Mouse (Mus musculus): Measurements from ENCODE around the gene Cdc42bpg. TPM values are rescaled to one million over a fixed set of nuclear protein-coding genes. Genes with fewer than 3 reads are reported as not detected.

Gene Cdc42bpg
- polyA plus RNA-seq, 2 experiments: 2.0 to 15.2 TPM

GRCm38 (mm10) chr19:6299003-6299402, 7.3 kb upstream of the Cdc42bpg start:
- ATAC-seq (ENCODE audit: low FRiP score, low read depth) (no peak), DNase-seq (ENCODE audit: low spot score) (no peak)
- no peak for TF ChIP-seq POLR2A (IDR thresholded peaks at IDR 0.05; ENCODE audit: borderline replicate concordance, extremely low read depth, insufficient read depth, insufficient read length)
- H3K27ac ChIP-seq (replicated peaks; ENCODE audit: low read depth, low read length): no peak overlapping the region
- no peaks in the 10 kb centered on the region for H3K9me3 ChIP-seq (ENCODE audit: control insufficient read depth, low read length)
- 73% methylated on average over 4 of the region's 4 CpGs for WGBS
- peaks cover 7% of the 10 kb centered on the region; the same call in 1 of the 2 replicates for H3K4me1 ChIP-seq (ENCODE audit: control insufficient read depth, insufficient read depth, low read length)
- H3K36me3 ChIP-seq (ENCODE audit: control insufficient read depth, insufficient read depth, low read length): peaks cover 69% of the 10 kb centered on the region
- no peak overlapping the region for H3K4me2 ChIP-seq (replicated peaks; ENCODE audit: low read depth, low read length, severe bottlenecking)
- H3K9ac ChIP-seq (ENCODE audit: low read depth, low read length, severe bottlenecking): no peak overlapping the region
- H3K27me3 ChIP-seq (ENCODE audit: control insufficient read depth, insufficient read depth, low read length): no peaks in the 10 kb centered on the region
- no peak overlapping the region for H3K4me3 ChIP-seq (replicated peaks; ENCODE audit: low read length)

DNA sequence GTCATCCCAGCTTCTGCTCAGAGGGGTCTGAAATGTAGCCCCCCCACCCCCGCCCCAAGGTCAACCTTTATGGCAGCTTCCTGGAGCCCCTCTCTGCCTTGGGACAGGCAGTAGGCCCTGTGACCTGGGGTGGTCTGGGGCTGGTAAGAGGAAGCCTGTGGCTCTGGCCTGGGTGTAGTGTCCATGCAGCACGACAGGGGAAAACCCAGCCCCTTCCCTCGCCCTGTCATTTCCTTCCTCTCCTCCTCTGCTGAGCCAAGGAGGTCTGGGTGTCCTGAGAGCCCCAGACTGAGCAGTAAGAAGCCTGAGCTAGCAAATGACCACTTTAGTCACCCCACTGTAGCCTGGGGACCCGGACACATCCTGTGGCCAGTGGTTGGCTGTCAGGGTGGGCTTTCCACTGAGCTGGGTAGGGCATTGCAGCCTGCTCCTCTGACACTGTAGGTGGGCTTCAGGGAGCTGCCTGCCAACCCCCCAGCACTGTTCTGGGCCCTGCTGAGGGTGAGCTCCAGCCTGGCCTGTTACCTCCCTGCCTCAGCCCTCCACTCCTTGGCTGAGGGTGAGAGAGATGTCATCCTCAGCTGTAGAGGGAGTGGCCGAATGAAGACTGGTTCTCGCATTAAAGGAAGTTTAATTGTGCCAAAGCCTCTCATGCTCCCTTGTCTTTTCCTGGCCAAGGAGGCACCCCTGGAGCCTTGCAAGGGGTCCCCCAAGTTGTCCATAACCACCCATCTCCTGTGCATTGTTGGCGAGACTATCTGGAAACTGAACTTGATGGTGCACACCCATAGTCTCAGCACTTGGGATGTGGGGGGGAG, 6.6 kb upstream of the Cdc42bpg start:
- no peaks in the 10 kb centered on the region for H3K9me3 ChIP-seq (ENCODE audit: control insufficient read depth, low read length)
- no peak for TF ChIP-seq POLR2A (IDR thresholded peaks at IDR 0.05; ENCODE audit: borderline replicate concordance, extremely low read depth, insufficient read depth, insufficient read length)
- H3K27me3 ChIP-seq (ENCODE audit: control insufficient read depth, insufficient read depth, low read length): no peaks in the 10 kb centered on the region
- H3K36me3 ChIP-seq (ENCODE audit: control insufficient read depth, insufficient read depth, low read length): peaks cover 62% of the 10 kb centered on the region
- 79% methylated on average over 7 of the region's 7 CpGs for WGBS
- peaks cover 7% of the 10 kb centered on the region; the same call in 1 of the 2 replicates for H3K4me1 ChIP-seq (ENCODE audit: control insufficient read depth, insufficient read depth, low read length)
- ATAC-seq (ENCODE audit: low FRiP score, low read depth) (no peak), DNase-seq (ENCODE audit: low spot score) (no peak)
- H3K4me3 ChIP-seq (replicated peaks; ENCODE audit: low read length): no peak overlapping the region
- 0 out of 2 replicates have a peak overlapping the region, but pooled peaks have one; percentile 26 for H3K27ac ChIP-seq (replicated peaks; ENCODE audit: low read depth, low read length)
- no peak overlapping the region for H3K9ac ChIP-seq (ENCODE audit: low read depth, low read length, severe bottlenecking)
- no peak overlapping the region for H3K4me2 ChIP-seq (replicated peaks; ENCODE audit: low read depth, low read length, severe bottlenecking)

DNA sequence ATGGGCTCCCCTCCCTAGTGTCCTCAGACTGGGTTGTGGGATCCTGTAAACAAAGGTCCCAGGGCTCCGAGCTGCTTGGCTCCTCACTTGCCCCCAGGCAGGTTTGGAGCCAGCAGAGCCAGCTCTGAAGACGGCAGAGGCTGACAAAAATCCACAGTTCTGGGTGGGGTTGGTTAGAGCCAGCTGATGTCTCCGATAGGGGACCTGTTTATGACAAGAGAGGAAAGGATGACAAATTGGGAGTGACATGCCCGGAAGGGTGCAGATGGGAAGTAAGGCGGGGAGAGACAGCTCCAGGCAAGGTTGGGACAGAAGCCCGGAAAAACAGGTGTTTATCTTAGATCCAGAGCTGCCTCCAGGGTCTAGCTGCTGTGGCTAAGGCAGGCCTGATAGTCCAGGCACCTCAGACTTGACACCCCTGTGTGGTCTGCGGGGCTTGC, 5.8 kb upstream of the Cdc42bpg start:
- ATAC-seq (ENCODE audit: low FRiP score, low read depth) (no peak), DNase-seq (ENCODE audit: low spot score) (no peak)
- Histone ChIP-seq H3K27me3 (ENCODE audit: control insufficient read depth, insufficient read depth, low read length) (no peaks in the 10 kb centered on the region), H3K36me3 (ENCODE audit: control insufficient read depth, insufficient read depth, low read length) (peaks cover 55% of the 10 kb centered on the region), H3K4me3 (replicated peaks; ENCODE audit: low read length) (no peak overlapping the region), H3K9ac (ENCODE audit: low read depth, low read length, severe bottlenecking) (no peak overlapping the region), H3K9me3 (ENCODE audit: control insufficient read depth, low read length) (no peaks in the 10 kb centered on the region), H3K4me1 (ENCODE audit: control insufficient read depth, insufficient read depth, low read length) (peaks cover 7% of the 10 kb centered on the region; the same call in 1 of the 2 replicates), H3K27ac (replicated peaks; ENCODE audit: low read depth, low read length) (no peak overlapping the region), H3K4me2 (replicated peaks; ENCODE audit: low read depth, low read length, severe bottlenecking) (no peak overlapping the region)
- 66% methylated on average over 7 of the region's 7 CpGs for WGBS
- TF ChIP-seq POLR2A (IDR thresholded peaks at IDR 0.05; ENCODE audit: borderline replicate concordance, extremely low read depth, insufficient read depth, insufficient read length): no peak

DNA sequence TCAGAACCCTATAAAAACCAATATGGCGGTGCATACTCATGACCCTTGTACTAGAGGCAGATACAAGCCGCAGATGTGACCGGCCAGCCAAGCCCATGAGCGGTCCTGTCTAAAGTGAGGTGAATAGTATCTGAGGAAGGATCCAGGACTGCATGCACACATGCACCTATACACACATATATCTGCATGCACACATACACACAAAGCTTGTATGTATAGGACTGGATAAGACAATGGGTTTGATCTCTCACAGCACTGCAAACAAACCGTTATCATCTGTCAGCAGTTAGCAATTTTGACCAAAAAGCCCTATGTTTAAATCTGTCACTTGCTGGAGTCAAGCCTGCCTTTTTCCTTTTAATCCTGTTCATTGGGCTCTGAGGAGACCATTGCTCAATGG, 4.1 kb upstream of the Cdc42bpg start:
- TF ChIP-seq POLR2A (IDR thresholded peaks at IDR 0.05; ENCODE audit: borderline replicate concordance, extremely low read depth, insufficient read depth, insufficient read length): no peak
- H3K4me3 ChIP-seq (replicated peaks; ENCODE audit: low read length): no peak overlapping the region
- peak overlapping the region; percentile 40 for H3K27ac ChIP-seq (replicated peaks; ENCODE audit: low read depth, low read length)
- no peak overlapping the region for H3K9ac ChIP-seq (ENCODE audit: low read depth, low read length, severe bottlenecking)
- 86% methylated on average over 5 of the region's 5 CpGs for WGBS
- H3K36me3 ChIP-seq (ENCODE audit: control insufficient read depth, insufficient read depth, low read length): peaks cover 38% of the 10 kb centered on the region
- H3K4me2 ChIP-seq (replicated peaks; ENCODE audit: low read depth, low read length, severe bottlenecking): no peak overlapping the region
- H3K4me1 ChIP-seq (ENCODE audit: control insufficient read depth, insufficient read depth, low read length): peaks cover 11% of the 10 kb centered on the region; the same call in 1 of the 2 replicates
- ATAC-seq (ENCODE audit: low FRiP score, low read depth): no peak
- H3K9me3 ChIP-seq (ENCODE audit: control insufficient read depth, low read length): no peaks in the 10 kb centered on the region
- H3K27me3 ChIP-seq (ENCODE audit: control insufficient read depth, insufficient read depth, low read length): no peaks in the 10 kb centered on the region
- no peak for DNase-seq (ENCODE audit: low spot score)

DNA sequence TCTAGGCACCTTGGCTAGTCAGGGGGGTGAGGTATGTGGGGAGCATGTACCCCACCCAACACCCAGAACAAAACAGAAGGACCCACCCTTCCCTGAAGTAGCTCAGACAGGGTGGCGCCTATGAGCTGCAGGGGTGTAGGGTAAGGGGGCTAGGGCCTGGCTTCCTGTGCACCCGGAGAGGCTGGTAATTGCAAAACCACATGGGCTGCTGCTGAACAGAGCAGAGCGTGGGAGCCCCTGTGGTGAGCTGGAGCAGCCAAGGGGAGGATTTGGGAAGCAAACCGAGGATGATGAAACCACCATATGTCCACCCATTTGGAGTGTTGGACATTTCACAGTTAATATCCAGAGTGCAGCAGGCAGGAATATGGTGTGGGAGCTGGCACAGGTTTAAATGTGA, 3.7 kb upstream of the Cdc42bpg start:
- peak; percentile 32 for DNase-seq (ENCODE audit: low spot score)
- ATAC-seq (ENCODE audit: low FRiP score, low read depth): peak; percentile 46
- peaks cover 11% of the 10 kb centered on the region; the same call in 1 of the 2 replicates for H3K4me1 ChIP-seq (ENCODE audit: control insufficient read depth, insufficient read depth, low read length)
- 17% methylated on average over 4 of the region's 4 CpGs for WGBS
- H3K36me3 ChIP-seq (ENCODE audit: control insufficient read depth, insufficient read depth, low read length): peaks cover 34% of the 10 kb centered on the region
- no peak for TF ChIP-seq POLR2A (IDR thresholded peaks at IDR 0.05; ENCODE audit: borderline replicate concordance, extremely low read depth, insufficient read depth, insufficient read length)
- H3K9ac ChIP-seq (ENCODE audit: low read depth, low read length, severe bottlenecking): no peak overlapping the region
- no peaks in the 10 kb centered on the region for H3K9me3 ChIP-seq (ENCODE audit: control insufficient read depth, low read length)
- peak overlapping the region; percentile 55 for H3K27ac ChIP-seq (replicated peaks; ENCODE audit: low read depth, low read length)
- H3K27me3 ChIP-seq (ENCODE audit: control insufficient read depth, insufficient read depth, low read length): no peaks in the 10 kb centered on the region
- H3K4me3 ChIP-seq (replicated peaks; ENCODE audit: low read length): no peak overlapping the region
- H3K4me2 ChIP-seq (replicated peaks; ENCODE audit: low read depth, low read length, severe bottlenecking): peak overlapping the region; percentile 13; the same call in 1 of the 2 replicates
